Mouse (Mus musculus) cerebellum, postnatal 14 days (tissue): ENCODE measurements around the gene Nmt1.

Experiments
- DNase-seq, 2 experiments: peaks; one replicate each; pipeline ENCODE4 v3.0.0; 2021; ENCODE audit warnings: mixed read lengths in 2 of 2

The Nmt1 gene

DNA sequence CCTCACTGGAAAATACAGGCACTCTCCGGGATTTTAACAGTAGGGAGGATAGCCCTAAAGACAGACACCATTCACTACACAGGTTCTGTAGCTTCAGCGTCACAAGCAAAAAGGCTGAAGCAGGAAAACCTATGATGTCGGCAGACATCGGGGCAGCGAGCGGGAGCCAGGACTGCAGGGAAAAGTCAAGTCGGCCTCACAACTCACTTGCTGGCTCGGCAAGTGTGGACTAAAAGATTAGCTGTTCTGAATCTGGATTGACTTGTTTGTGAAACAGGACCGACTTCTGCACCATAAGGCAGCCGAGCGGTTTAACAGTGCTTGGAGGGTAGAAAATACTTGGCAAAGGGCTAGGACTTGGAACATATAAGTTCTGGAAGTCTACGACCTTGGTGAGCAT is 85.0 kb downstream of the Nmt1 start:
- DNase-seq, result peak in 1 of 2 experiments; percentile 14

DNA sequence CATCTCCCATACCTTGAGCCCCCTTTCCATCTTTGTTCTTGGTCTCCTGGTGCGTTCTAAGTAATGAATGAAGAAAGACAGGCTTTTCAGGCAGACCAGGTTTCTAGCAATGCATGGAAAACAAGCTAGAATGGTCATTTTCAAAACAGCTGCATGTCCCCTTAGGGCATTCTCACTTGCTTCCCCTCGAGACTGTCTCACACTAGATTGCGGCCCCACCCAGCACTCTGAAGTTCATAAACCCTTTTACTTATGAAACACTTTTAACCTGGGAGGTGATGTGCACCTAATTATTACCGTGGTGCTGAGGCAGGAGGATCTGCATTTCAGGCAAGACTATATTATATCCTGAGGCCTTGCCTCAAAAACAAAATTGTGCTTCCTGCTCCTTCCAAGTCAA is 85.8 kb downstream of the Nmt1 start:
- DNase-seq, result peak in 1 of 2 experiments; percentile 5

GRCm38 (mm10) chr11:103114270-103114943 is 86.4 kb downstream of the Nmt1 start:
- peak in 1 of 2 experiments; percentile 21 for DNase-seq

- peak; percentile 88 to 91 for DNase-seq
Observed at GRCm38 (mm10) chr11:103115163-103116007, 87.4 kb downstream of the Nmt1 start.

DNA sequence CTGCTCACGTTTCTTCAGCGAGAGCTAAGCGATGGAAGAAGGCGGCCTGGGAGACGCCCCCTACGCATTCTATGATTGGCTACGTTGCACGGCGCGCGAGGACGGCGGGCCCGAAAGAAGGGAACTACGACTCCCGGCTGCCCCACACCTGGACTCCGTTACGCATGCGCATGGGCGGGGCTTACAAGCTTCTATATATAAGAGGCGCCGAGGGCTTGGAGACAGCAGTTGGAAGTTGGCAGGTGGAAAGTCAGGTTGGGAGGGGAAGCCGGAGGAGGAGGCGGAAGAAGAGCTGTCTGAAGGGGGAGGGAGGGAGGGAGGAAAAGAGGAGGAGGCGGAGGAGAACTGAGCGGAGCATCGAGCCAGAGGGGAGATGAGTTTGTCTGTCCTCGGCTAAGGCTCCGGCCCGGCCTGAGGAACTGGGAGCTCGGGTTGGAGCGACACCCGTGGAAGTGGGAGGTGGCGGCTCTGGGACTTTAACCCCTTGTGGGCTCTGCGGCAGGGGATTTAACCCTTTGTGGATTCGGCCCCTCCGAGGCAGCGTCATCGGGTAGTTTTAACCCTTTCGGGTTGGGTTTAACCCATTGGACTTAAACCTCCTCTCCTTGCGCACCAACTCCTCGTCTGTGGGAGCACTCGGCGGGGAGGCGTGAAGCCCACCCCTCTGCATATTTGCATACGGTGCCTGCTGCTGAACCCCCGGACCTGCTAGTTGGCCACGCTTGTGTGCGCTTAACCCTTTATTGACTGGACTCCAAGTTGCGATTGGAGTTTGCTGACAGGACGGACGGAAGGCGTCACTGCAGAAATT is 88.2 kb downstream of the Nmt1 start, which contains the start of gene Hexim1:
TSS of gene Hexim1 (plus strand) at position 224 of the 811 bp plus-strand sequence.
- DNase-seq, result peak; percentile 100

DNA sequence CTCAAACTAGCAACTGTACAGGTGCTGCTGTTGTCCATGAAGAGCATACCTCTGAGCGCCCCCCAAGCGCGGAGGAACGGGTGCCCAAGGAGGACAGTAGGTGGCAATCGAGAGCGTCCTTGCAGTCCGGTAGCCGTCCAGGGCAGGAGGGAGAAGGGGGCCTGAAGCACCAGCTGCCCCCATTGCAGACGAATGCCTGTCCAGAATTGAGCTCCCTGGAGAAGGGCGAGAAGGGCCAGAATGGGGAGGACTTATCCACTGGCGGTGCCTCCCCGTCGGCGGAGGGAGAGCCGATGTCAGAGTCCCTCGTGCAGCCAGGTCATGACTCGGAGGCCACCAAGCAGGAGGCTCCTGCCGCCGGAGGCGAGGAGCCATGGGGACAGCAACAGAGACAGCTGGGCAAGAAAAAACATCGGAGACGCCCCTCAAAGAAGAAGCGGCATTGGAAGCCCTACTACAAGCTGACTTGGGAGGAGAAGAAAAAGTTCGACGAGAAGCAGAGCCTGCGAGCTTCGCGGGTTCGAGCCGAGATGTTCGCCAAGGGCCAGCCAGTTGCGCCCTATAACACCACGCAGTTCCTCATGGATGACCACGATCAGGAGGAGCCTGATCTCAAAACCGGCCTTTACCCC is 89.1 kb downstream of the Nmt1 start:
- DNase-seq, result peak; percentile 86 to 88

GRCm38 (mm10) chr11:103117591-103118009 is 89.6 kb downstream of the Nmt1 start:
- DNase-seq, result peak; percentile 64 to 67
